Mouse (Mus musculus): ENCODE results near the gene Acer2. TPM values are rescaled to one million over a fixed set of nuclear protein-coding genes. Genes with fewer than 3 reads are reported as not detected.

The Acer2 gene
- polyA plus RNA-seq, 1 experiment, result 0.02 TPM

DNA sequence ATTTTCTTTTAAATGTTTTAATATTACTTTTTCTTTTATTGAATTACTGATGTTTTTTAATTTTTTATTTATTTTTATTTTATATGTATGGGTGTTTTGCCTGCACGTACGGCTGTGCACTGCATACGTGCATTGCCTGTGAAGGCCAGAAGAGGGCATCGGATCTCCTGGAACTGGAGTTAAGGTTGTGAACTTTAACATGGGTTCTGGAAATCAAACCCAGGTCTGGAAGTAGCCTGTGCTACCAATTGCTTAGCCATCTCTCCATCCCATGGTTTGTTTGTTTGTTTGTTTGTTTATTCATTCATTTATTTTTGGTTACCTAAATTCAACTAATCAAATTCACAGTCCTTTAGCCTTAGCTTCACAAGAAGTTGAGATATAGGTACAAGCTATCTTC lies 10.7 kb downstream of the Acer2 start:
- Histone ChIP-seq H3K36me3 (ENCODE audit: control insufficient read depth) (no peaks in the 10 kb centered on the region), H3K27me3 (ENCODE audit: control insufficient read depth) (peaks cover 2% of the 10 kb centered on the region; the same call in 1 of the 2 replicates), H3K9me3 (ENCODE audit: control insufficient read depth, low read length) (no peaks in the 10 kb centered on the region), H3K4me1 (ENCODE audit: control insufficient read depth) (peaks cover 23% of the 10 kb centered on the region), H3K4me3 (replicated peaks) (no peak overlapping the region)
- TF ChIP-seq TAL1 (IDR thresholded peaks at IDR 0.05; ENCODE audit: low read length), result no peak

DNA sequence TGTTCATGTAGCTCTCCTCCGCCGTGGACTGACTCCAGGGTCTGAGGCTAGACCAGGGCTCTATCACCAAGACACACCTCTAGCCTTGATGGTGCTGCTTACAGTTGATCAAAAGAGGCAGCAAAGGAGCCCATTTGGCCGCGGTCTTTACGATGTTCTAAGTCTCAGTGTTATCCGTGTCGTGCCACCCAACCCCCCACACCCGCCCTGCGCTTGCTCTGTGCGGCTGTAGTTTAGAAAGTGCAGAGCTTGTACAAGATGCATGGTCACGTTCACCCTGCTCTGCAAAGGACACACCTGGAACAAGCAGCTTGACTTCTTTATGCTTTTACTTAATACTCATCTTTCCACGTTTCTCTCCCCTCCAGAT lies 11.6 kb downstream of the Acer2 start:
- TF ChIP-seq GATA1 (IDR thresholded peaks at IDR 0.05; ENCODE audit: low read length) (no peak), TAL1 (IDR thresholded peaks at IDR 0.05; ENCODE audit: low read length) (no peak)
- H3K4me1 ChIP-seq (ENCODE audit: control insufficient read depth), result peaks cover 23% of the 10 kb centered on the region
- H3K36me3 ChIP-seq (ENCODE audit: control insufficient read depth), result no peaks in the 10 kb centered on the region
- no peaks in the 10 kb centered on the region for H3K27me3 ChIP-seq (ENCODE audit: control insufficient read depth)
- peak overlapping the region; percentile 64 for H3K4me3 ChIP-seq (replicated peaks)
- no peaks in the 10 kb centered on the region for H3K9me3 ChIP-seq (ENCODE audit: control insufficient read depth, low read length)

DNA sequence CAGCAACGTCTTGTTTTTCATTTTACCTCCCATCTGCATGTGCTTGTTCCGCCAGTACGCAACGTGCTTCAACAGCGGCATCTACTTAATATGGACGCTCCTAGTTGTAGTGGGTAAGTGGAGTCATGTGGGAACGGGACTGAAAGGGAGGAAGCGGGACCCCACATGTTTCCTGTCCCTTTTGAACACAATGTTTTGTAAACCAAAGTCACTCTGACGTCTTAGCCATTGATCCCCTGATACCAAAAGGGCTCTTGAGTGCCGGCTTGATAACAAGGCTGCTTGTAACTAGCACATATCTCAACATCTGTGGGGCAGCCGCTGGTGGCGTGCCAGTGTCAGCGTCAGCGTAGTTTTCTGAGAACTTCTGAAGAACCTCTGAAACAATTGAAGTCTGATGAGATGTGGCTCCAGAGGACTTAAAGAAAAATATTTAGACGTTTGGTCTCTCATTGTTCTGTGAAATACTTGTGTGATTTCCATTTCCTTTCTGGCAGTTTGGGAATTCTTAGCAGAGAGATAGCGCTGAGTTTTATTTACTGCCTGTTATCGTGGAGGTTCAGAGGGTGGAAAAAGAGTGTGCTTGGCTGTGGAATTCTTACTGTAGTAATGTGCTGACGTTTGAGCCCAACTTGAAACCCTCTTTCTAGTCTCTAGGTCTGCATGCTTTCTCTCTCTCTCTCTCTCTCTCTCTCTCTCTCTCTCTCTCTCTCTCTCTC lies 12.1 kb downstream of the Acer2 start:
- no peaks in the 10 kb centered on the region for H3K9me3 ChIP-seq (ENCODE audit: control insufficient read depth, low read length)
- TF ChIP-seq TAL1 (IDR thresholded peaks at IDR 0.05; ENCODE audit: low read length) (no peak), GATA1 (IDR thresholded peaks at IDR 0.05; ENCODE audit: low read length) (peak; percentile 70)
- no peaks in the 10 kb centered on the region for H3K27me3 ChIP-seq (ENCODE audit: control insufficient read depth)
- H3K4me1 ChIP-seq (ENCODE audit: control insufficient read depth), result peaks cover 23% of the 10 kb centered on the region
- H3K4me3 ChIP-seq (replicated peaks), result peak overlapping the region; percentile 64
- H3K36me3 ChIP-seq (ENCODE audit: control insufficient read depth), result no peaks in the 10 kb centered on the region

GRCm38 (mm10) chr4:86887879-86888278 lies 13.7 kb downstream of the Acer2 start:
- H3K4me3 ChIP-seq (replicated peaks), result no peak overlapping the region
- H3K9me3 ChIP-seq (ENCODE audit: control insufficient read depth, low read length), result no peaks in the 10 kb centered on the region
- peaks cover 23% of the 10 kb centered on the region for H3K4me1 ChIP-seq (ENCODE audit: control insufficient read depth)
- TF ChIP-seq GATA1 (IDR thresholded peaks at IDR 0.05; ENCODE audit: low read length), result no peak
- TF ChIP-seq TAL1 (IDR thresholded peaks at IDR 0.05; ENCODE audit: low read length), result no peak
- no peaks in the 10 kb centered on the region for H3K36me3 ChIP-seq (ENCODE audit: control insufficient read depth)
- no peaks in the 10 kb centered on the region for H3K27me3 ChIP-seq (ENCODE audit: control insufficient read depth)

- H3K9me3 ChIP-seq (ENCODE audit: control insufficient read depth, low read length), result no peaks in the 10 kb centered on the region
- no peak for TF ChIP-seq GATA1 (IDR thresholded peaks at IDR 0.05; ENCODE audit: low read length)
- TF ChIP-seq TAL1 (IDR thresholded peaks at IDR 0.05; ENCODE audit: low read length), result no peak
- no peaks in the 10 kb centered on the region for H3K4me1 ChIP-seq (ENCODE audit: control insufficient read depth)
- H3K4me3 ChIP-seq (replicated peaks), result no peak overlapping the region
- H3K36me3 ChIP-seq (ENCODE audit: control insufficient read depth), result no peaks in the 10 kb centered on the region
- H3K27me3 ChIP-seq (ENCODE audit: control insufficient read depth), result no peaks in the 10 kb centered on the region
Measured at GRCm38 (mm10) chr4:86897411-86897810, 23.2 kb downstream of the Acer2 start.

- Histone ChIP-seq H3K4me3 (replicated peaks) (no peak overlapping the region), H3K36me3 (ENCODE audit: control insufficient read depth) (no peaks in the 10 kb centered on the region), H3K4me1 (ENCODE audit: control insufficient read depth) (no peaks in the 10 kb centered on the region), H3K27me3 (ENCODE audit: control insufficient read depth) (no peaks in the 10 kb centered on the region), H3K9me3 (ENCODE audit: control insufficient read depth, low read length) (no peaks in the 10 kb centered on the region)
- TF ChIP-seq GATA1 (IDR thresholded peaks at IDR 0.05; ENCODE audit: low read length) (no peak), TAL1 (IDR thresholded peaks at IDR 0.05; ENCODE audit: low read length) (no peak)
Measured at GRCm38 (mm10) chr4:86898791-86899474, 24.7 kb downstream of the Acer2 start.

DNA sequence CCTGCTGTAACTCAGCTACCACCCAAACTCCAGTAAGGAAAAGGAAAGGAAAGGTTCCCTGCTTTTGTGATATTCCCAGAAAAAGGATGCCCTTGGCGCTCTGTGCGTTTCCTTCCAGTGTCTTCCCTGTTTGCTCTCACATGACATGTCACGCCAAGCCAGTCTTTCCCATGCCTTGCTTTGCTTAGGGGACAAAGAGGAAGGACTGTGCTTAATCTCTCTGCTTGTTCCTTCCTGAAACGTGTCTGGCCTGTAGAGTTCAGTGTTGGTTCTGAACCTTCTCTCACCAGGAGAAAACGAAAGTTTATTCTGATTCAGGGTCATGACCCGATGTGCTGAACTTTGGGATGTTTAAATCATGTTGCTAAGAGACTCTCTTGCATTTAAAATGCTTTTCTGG lies 28.2 kb downstream of the Acer2 start:
- no peak for TF ChIP-seq GATA1 (IDR thresholded peaks at IDR 0.05; ENCODE audit: low read length)
- H3K4me1 ChIP-seq (ENCODE audit: control insufficient read depth), result no peaks in the 10 kb centered on the region
- no peak overlapping the region for H3K4me3 ChIP-seq (replicated peaks)

GRCm38 (mm10) chr4:86904969-86905368 lies 30.8 kb downstream of the Acer2 start:
- Histone ChIP-seq H3K4me1 (ENCODE audit: control insufficient read depth) (no peaks in the 10 kb centered on the region), H3K9me3 (ENCODE audit: control insufficient read depth, low read length) (no peaks in the 10 kb centered on the region), H3K27me3 (ENCODE audit: control insufficient read depth) (no peaks in the 10 kb centered on the region), H3K4me3 (replicated peaks) (no peak overlapping the region), H3K36me3 (ENCODE audit: control insufficient read depth) (no peaks in the 10 kb centered on the region)
- TF ChIP-seq GATA1 (IDR thresholded peaks at IDR 0.05; ENCODE audit: low read length) (no peak), TAL1 (IDR thresholded peaks at IDR 0.05; ENCODE audit: low read length) (no peak)

More for the DNA sequence above, 28.2 kb downstream of the Acer2 start:
- H3K27me3 ChIP-seq (ENCODE audit: control insufficient read depth), result no peaks in the 10 kb centered on the region
- H3K9me3 ChIP-seq (ENCODE audit: control insufficient read depth, low read length), result no peaks in the 10 kb centered on the region
- no peaks in the 10 kb centered on the region for H3K36me3 ChIP-seq (ENCODE audit: control insufficient read depth)

GRCm38 (mm10) chr4:86905869-86906268 lies 31.7 kb downstream of the Acer2 start:
- H3K4me3 ChIP-seq (replicated peaks), result no peak overlapping the region
- H3K9me3 ChIP-seq (ENCODE audit: control insufficient read depth, low read length), result no peaks in the 10 kb centered on the region
- TF ChIP-seq GATA1 (IDR thresholded peaks at IDR 0.05; ENCODE audit: low read length) (no peak), TAL1 (IDR thresholded peaks at IDR 0.05; ENCODE audit: low read length) (no peak)
- H3K4me1 ChIP-seq (ENCODE audit: control insufficient read depth), result no peaks in the 10 kb centered on the region
- H3K27me3 ChIP-seq (ENCODE audit: control insufficient read depth), result no peaks in the 10 kb centered on the region
- H3K36me3 ChIP-seq (ENCODE audit: control insufficient read depth), result no peaks in the 10 kb centered on the region
